Mouse (Mus musculus): Measurements from ENCODE around the gene Dlx2. TPM values are rescaled to one million over a fixed set of nuclear protein-coding genes. Genes with fewer than 3 reads are reported as not detected.

Gene Dlx2
- polyA plus RNA-seq, 1 experiment from 2014 or later: 1.5 TPM

- H3K27me3 ChIP-seq (replicated peaks; ENCODE audit: control insufficient read depth, insufficient read depth, low read length): peaks cover 55% of the 10 kb centered on the region
- WGBS: 1% methylated on average over 18 of the region's 18 CpGs
- H3K27ac ChIP-seq (ENCODE audit: low read length): no peak overlapping the region
- H3K4me2 ChIP-seq (ENCODE audit: low read depth, low read length): no peak overlapping the region
- no peak overlapping the region for H3K4me3 ChIP-seq (ENCODE audit: low read length)
- no peak overlapping the region for H3K9ac ChIP-seq (ENCODE audit: low read depth, low read length)
- no peak for ATAC-seq
- H3K9me3 ChIP-seq (ENCODE audit: control insufficient read depth, low read length): no peaks in the 10 kb centered on the region
- H3K4me1 ChIP-seq (ENCODE audit: control insufficient read depth, insufficient read depth, low read length): peaks cover 2% of the 10 kb centered on the region
- H3K36me3 ChIP-seq (ENCODE audit: control insufficient read depth, insufficient read depth, low read length): no peaks in the 10 kb centered on the region
Observed at GRCm38 (mm10) chr2:71551704-71552103, 5.2 kb upstream of the Dlx2 start.

GRCm38 (mm10) chr2:71550330-71550729, 3.8 kb upstream of the Dlx2 start:
- H3K27me3 ChIP-seq (replicated peaks; ENCODE audit: control insufficient read depth, insufficient read depth, low read length): peaks cover 67% of the 10 kb centered on the region
- H3K36me3 ChIP-seq (ENCODE audit: control insufficient read depth, insufficient read depth, low read length): no peaks in the 10 kb centered on the region
- H3K4me1 ChIP-seq (ENCODE audit: control insufficient read depth, insufficient read depth, low read length): peaks cover 15% of the 10 kb centered on the region
- ATAC-seq: no peak
- no peak overlapping the region for H3K4me2 ChIP-seq (ENCODE audit: low read depth, low read length)
- no peak overlapping the region for H3K27ac ChIP-seq (ENCODE audit: low read length)
- H3K9me3 ChIP-seq (ENCODE audit: control insufficient read depth, low read length): no peaks in the 10 kb centered on the region
- no peak overlapping the region for H3K4me3 ChIP-seq (ENCODE audit: low read length)
- 21% methylated on average over 3 of the region's 3 CpGs for WGBS
- no peak overlapping the region for H3K9ac ChIP-seq (ENCODE audit: low read depth, low read length)

- Histone ChIP-seq H3K36me3 (ENCODE audit: control insufficient read depth, insufficient read depth, low read length) (no peaks in the 10 kb centered on the region), H3K9me3 (ENCODE audit: control insufficient read depth, low read length) (no peaks in the 10 kb centered on the region), H3K27ac (ENCODE audit: low read length) (no peak overlapping the region), H3K9ac (ENCODE audit: low read depth, low read length) (no peak overlapping the region), H3K4me3 (ENCODE audit: low read length) (no peak overlapping the region), H3K27me3 (replicated peaks; ENCODE audit: control insufficient read depth, insufficient read depth, low read length) (peaks cover 78% of the 10 kb centered on the region), H3K4me1 (ENCODE audit: control insufficient read depth, insufficient read depth, low read length) (peaks cover 18% of the 10 kb centered on the region), H3K4me2 (ENCODE audit: low read depth, low read length) (no peak overlapping the region)
- WGBS: 1% methylated on average over 8 of the region's 8 CpGs
- ATAC-seq: no peak
Observed at GRCm38 (mm10) chr2:71547829-71548228, 1.3 kb upstream of the Dlx2 start.

- Histone ChIP-seq H3K27me3 (replicated peaks; ENCODE audit: control insufficient read depth, insufficient read depth, low read length) (peaks cover 80% of the 10 kb centered on the region), H3K4me2 (ENCODE audit: low read depth, low read length) (peak overlapping the region; percentile 82), H3K27ac (ENCODE audit: low read length) (peak overlapping the region; percentile 48), H3K4me3 (ENCODE audit: low read length) (peak overlapping the region; percentile 50), H3K9me3 (ENCODE audit: control insufficient read depth, low read length) (no peaks in the 10 kb centered on the region), H3K9ac (ENCODE audit: low read depth, low read length) (peak overlapping the region; percentile 29; the same call in 1 of the 2 replicates), H3K4me1 (ENCODE audit: control insufficient read depth, insufficient read depth, low read length) (peaks cover 20% of the 10 kb centered on the region), H3K36me3 (ENCODE audit: control insufficient read depth, insufficient read depth, low read length) (no peaks in the 10 kb centered on the region)
- WGBS: under 1% methylated on average over 58 of the region's 59 CpGs
- ATAC-seq: peak; percentile 22
Observed at GRCm38 (mm10) chr2:71545882-71546639, 493 bp downstream of the Dlx2 start.

- no peak overlapping the region for H3K27ac ChIP-seq (ENCODE audit: low read length)
- H3K36me3 ChIP-seq (ENCODE audit: control insufficient read depth, insufficient read depth, low read length): no peaks in the 10 kb centered on the region
- peak overlapping the region; percentile 82 for H3K4me2 ChIP-seq (ENCODE audit: low read depth, low read length)
- no peak for ATAC-seq
- peaks cover 21% of the 10 kb centered on the region for H3K4me1 ChIP-seq (ENCODE audit: control insufficient read depth, insufficient read depth, low read length)
- peaks cover 81% of the 10 kb centered on the region for H3K27me3 ChIP-seq (replicated peaks; ENCODE audit: control insufficient read depth, insufficient read depth, low read length)
- WGBS: 1% methylated on average over 32 of the region's 32 CpGs
- peak overlapping the region; percentile 29; the same call in 1 of the 2 replicates for H3K9ac ChIP-seq (ENCODE audit: low read depth, low read length)
- peak overlapping the region; percentile 50 for H3K4me3 ChIP-seq (ENCODE audit: low read length)
- H3K9me3 ChIP-seq (ENCODE audit: control insufficient read depth, low read length): no peaks in the 10 kb centered on the region
Observed at GRCm38 (mm10) chr2:71545401-71545881, 1.1 kb downstream of the Dlx2 start.

GRCm38 (mm10) chr2:71544391-71545285, 1.9 kb downstream of the Dlx2 start:
- H3K27ac ChIP-seq (ENCODE audit: low read length): no peak overlapping the region
- WGBS: 1% methylated on average over 61 of the region's 61 CpGs
- peak overlapping the region; percentile 50 for H3K4me3 ChIP-seq (ENCODE audit: low read length)
- H3K4me1 ChIP-seq (ENCODE audit: control insufficient read depth, insufficient read depth, low read length): peaks cover 21% of the 10 kb centered on the region
- ATAC-seq: no peak
- H3K27me3 ChIP-seq (replicated peaks; ENCODE audit: control insufficient read depth, insufficient read depth, low read length): peaks cover 76% of the 10 kb centered on the region
- H3K9me3 ChIP-seq (ENCODE audit: control insufficient read depth, low read length): no peaks in the 10 kb centered on the region
- no peak overlapping the region for H3K4me2 ChIP-seq (ENCODE audit: low read depth, low read length)
- H3K36me3 ChIP-seq (ENCODE audit: control insufficient read depth, insufficient read depth, low read length): no peaks in the 10 kb centered on the region
- no peak overlapping the region for H3K9ac ChIP-seq (ENCODE audit: low read depth, low read length)

- peaks cover 78% of the 10 kb centered on the region for H3K27me3 ChIP-seq (replicated peaks; ENCODE audit: control insufficient read depth, insufficient read depth, low read length)
- H3K9ac ChIP-seq (ENCODE audit: low read depth, low read length): no peak overlapping the region
- 3% methylated on average over 20 of the region's 20 CpGs for WGBS
- H3K4me1 ChIP-seq (ENCODE audit: control insufficient read depth, insufficient read depth, low read length): peaks cover 21% of the 10 kb centered on the region
- H3K4me2 ChIP-seq (ENCODE audit: low read depth, low read length): no peak overlapping the region
- H3K36me3 ChIP-seq (ENCODE audit: control insufficient read depth, insufficient read depth, low read length): no peaks in the 10 kb centered on the region
- H3K4me3 ChIP-seq (ENCODE audit: low read length): peak overlapping the region; percentile 50
- no peaks in the 10 kb centered on the region for H3K9me3 ChIP-seq (ENCODE audit: control insufficient read depth, low read length)
- no peak overlapping the region for H3K27ac ChIP-seq (ENCODE audit: low read length)
- ATAC-seq: no peak
Observed at GRCm38 (mm10) chr2:71543948-71544347, 2.6 kb downstream of the Dlx2 start.

- Histone ChIP-seq H3K27me3 (replicated peaks; ENCODE audit: control insufficient read depth, insufficient read depth, low read length) (peaks cover 80% of the 10 kb centered on the region), H3K9ac (ENCODE audit: low read depth, low read length) (no peak overlapping the region), H3K4me3 (ENCODE audit: low read length) (peak overlapping the region; percentile 50; the same call in 1 of the 2 replicates), H3K27ac (ENCODE audit: low read length) (no peak overlapping the region), H3K4me1 (ENCODE audit: control insufficient read depth, insufficient read depth, low read length) (peaks cover 22% of the 10 kb centered on the region), H3K9me3 (ENCODE audit: control insufficient read depth, low read length) (no peaks in the 10 kb centered on the region), H3K36me3 (ENCODE audit: control insufficient read depth, insufficient read depth, low read length) (no peaks in the 10 kb centered on the region), H3K4me2 (ENCODE audit: low read depth, low read length) (no peak overlapping the region)
- ATAC-seq: no peak
- WGBS: 4% methylated on average over 9 of the region's 9 CpGs
Observed at GRCm38 (mm10) chr2:71543531-71543930, 3.0 kb downstream of the Dlx2 start.

GRCm38 (mm10) chr2:71542816-71543301, 3.7 kb downstream of the Dlx2 start:
- WGBS: under 1% methylated on average over 29 of the region's 30 CpGs
- Histone ChIP-seq H3K36me3 (ENCODE audit: control insufficient read depth, insufficient read depth, low read length) (no peaks in the 10 kb centered on the region), H3K9me3 (ENCODE audit: control insufficient read depth, low read length) (no peaks in the 10 kb centered on the region), H3K4me2 (ENCODE audit: low read depth, low read length) (peak overlapping the region; percentile 35), H3K27ac (ENCODE audit: low read length) (no peak overlapping the region), H3K9ac (ENCODE audit: low read depth, low read length) (0 out of 2 replicates have a peak overlapping the region, but pooled peaks have one; percentile 19), H3K4me3 (ENCODE audit: low read length) (peak overlapping the region; percentile 10), H3K4me1 (ENCODE audit: control insufficient read depth, insufficient read depth, low read length) (peaks cover 24% of the 10 kb centered on the region), H3K27me3 (replicated peaks; ENCODE audit: control insufficient read depth, insufficient read depth, low read length) (peaks cover 80% of the 10 kb centered on the region)
- peak; percentile 62 for ATAC-seq

Data from intestine, embryonic 16.5 days (tissue).